Mouse (Mus musculus) frontal cortex, postnatal 14 days (tissue): ENCODE data around the gene Igf1r.

ENCODE experiments used
- DNase-seq, 2 experiments: peaks; one replicate each; pipeline ENCODE4 v3.0.0; 2022; ENCODE audit warnings: low spot score in 2 of 2

Gene Igf1r

DNA sequence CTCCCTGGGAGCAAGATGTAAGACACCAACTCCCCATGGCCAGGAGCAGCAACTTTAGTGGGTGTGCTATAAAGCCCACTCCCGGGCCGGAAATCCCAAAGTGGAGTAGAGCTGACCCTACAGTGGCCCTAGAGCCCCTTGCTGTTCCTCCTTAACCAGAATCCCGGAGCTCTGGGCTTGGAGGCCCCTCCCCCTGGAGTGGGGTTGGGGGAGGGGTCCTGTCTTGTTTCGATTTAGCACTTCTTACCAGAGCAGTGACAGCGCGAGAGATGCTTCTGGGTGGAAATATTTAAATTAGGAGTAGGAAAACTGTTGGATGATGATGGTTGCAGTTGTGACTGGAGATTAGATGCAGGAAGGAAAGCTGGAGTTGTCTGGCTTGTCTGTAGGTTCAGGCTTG lies 275.9 kb downstream of the Igf1r start:
- DNase-seq, result no peak

DNA sequence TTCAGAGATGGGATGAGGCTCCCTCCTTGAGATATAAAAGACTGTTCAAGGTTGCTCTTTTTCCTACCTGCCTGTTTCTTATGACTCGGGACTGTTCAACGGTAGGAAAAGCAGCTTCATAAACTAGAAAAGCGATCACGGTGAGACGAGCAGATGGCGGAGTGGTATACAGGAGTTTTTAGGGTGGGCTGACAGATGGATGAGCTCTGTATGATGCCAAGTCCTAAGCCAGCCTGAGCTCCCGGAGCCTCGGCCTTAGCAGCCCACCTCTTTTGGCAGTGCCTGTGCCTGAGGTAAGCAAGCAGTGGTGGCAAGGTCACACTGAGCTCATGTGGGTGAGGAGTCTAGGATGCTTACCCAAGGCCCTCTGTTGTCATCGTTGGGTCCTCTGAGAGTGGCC lies 278.2 kb downstream of the Igf1r start:
- DNase-seq, result no peak

DNA sequence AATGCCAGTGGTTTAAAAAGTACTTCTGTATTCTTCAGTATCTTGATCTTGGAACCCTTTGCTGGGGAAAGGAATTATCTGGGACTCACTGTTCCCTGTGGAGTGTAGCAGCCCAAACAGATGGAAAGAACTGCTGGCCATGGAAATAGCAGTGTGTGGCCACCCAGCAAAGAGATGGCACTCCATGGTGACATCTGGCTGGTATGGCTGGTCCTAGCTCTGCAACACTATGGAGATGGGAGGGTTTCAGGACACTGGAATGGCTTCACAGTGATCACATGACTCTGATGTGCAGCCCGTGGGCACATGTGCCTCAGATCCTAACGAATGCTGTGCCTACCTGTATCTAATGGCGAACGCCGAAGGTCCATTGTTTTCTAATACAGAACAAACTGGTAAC lies 279.9 kb downstream of the Igf1r start:
- no peak for DNase-seq

DNA sequence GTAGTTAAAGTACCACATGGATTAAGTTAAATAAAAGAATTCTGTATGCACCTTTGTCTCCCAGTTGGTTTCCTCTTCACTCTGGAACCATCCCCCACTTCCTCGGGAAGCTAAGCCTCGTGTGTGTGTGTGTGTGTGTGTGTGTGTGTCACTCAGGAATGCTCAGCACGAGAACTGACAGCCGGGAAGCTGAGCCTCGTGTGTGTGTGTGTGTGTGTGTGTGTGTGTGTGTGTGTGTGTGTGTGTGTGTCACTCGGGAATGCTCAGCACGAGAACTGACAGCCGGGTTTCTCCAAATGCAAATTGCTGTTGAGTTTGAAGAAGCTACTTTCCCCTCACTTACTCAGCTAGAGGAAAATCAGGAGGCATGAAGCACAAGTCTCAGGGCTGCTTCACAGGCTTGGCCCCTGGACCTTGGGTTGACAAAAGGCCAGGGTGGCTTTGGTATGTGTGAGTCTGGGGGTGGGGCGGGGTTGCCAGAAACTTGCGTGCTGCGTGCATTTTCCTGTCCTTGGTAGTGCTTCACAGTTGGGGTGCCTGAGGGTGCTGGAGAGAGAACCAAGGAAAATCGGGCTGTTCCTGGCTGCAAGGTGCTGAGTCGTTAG lies 281.1 kb downstream of the Igf1r start:
- DNase-seq, result no peak

DNA sequence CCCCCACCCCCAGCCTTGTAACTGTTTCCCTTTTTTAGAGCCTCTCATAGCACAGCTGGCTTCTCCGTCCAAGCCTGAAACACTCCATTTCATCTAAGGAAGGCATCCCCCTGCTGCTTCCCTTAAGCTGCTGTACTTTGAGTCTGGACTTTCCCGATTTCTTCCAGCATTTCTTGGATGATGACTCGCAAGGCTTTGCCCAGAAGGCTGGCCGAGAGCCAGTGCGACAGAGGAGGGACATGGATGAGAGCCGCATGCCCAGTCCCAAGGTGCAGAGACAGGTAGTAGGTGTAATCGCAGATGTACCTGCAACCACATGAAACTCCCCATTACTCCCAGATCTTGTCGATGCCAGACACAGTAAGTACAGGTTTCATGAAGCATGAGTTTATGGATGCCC lies 284.2 kb downstream of the Igf1r start:
- no peak for DNase-seq

DNA sequence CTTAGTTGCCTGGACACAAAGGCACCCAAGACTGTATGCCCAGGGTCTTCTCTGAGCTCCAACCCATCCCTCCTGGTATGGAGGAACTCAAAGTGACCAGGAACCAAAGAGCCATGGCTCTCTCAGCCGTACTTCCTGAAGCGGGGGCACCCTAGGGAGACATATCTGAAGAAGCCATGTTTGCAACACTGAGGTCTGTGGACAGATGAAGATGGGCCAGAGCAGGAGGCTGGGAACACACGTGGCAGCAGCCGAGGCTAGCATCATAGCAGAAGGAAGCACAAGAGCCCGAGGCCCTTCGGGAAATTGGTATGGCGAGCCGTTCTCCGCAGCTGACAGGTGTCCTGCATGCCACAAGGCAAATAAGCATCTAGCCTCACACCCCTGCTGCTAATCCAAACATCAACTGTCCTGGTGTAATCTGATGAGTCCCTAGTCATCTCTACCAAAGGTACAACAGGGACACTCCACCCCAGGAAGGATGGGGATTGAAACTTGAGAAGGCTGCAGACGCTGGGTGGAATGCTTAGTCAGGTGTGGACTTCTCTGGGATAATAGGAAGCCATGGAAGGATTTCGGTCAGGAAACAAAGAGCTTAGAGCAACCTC lies 286.7 kb downstream of the Igf1r start:
- DNase-seq, result no peak

DNA sequence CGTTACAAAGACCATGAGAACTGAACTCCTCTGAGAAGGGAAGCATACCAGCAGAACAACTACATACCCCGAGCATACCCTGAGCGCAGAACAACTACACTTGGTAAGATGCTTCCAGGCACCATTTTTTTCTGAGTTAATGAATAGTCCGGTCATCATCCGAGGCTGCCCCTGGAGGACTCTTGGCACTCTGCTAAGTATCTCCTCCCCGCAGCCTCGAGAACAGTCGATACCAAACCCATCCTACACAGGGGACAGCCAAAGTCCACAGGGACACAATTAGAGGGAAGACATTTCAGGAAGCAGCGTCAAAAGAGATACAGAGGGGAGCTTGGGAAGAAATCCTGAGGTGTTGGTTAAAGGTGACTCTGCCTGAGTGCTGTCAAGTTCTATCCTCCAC lies 288.6 kb downstream of the Igf1r start:
- DNase-seq, result no peak

DNA sequence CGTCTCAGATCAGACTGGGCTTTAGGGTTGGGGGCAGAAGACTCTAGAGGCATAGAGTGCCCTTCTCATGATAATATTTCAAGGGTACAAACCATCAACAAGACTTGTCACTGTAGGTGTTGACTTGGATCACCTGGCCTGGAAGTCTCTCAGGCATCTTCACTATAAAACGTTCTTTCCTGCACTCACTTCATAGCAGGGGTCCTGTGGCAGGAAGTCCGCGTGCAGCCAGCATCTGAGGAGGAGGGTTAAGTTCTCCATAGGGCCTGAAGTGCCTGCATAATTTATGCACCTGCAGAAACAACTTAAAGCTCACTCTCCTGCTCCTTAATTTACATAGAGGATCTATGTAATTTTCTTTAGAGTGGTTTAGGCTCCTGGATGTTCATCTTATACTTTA lies 293.1 kb downstream of the Igf1r start:
- DNase-seq, result no peak

DNA sequence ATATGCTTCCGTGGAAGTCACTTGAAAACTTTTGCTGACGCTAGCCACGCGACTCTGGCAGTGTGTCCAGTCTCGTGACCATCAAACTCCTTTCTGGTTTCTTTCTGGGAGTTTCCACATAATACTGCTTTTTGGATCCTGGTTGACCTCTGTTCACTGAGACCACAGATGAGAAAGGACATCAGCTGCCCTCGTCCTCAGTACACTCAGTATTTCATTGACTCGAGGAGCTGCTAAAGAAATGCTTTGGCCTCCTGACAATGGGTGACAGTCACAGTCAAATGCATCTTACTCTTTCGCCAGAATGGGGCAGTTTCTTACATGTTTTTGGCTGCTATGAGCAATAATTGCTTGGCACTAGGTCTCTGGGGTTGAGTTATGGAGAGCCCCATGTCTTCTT lies 293.6 kb downstream of the Igf1r start:
- DNase-seq, result no peak

DNA sequence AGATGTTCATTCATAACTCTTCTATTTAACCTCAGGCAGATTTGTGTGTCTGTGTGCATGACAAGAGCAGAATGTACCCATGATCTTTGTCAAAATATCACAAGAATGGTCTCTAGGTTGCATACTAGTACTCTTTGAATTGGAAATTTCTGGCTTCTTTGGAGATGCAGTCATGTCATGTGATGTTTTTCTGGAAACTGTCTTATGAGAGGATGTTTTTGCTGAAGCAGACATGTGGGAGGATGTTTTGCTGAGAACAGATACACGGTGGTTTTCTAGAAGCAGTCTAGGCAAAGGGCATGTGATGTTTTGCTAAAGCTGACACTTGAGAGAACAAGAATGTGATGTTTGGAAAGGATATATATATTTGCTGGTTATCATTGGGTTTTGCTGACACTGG lies 297.8 kb downstream of the Igf1r start:
- no peak for DNase-seq

DNA sequence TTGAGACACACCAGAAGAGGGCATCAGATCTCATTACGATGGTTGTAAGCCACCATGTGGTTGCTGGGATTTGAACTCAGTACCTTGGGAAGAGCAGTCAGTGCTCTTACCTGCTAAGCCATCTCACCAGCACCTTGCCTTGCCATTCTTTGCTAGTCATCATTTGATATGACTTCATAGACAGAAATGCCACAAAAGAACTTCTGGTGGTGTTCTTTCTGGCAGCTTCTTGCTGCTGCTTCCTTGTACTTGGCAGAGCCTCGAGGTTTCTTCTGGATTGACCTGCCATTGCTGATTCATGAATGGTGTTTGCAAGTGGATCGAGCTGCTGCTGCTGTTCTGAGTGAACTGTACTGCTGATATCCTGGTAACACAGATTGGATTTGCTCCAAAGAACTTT lies 298.3 kb downstream of the Igf1r start:
- DNase-seq, result no peak

DNA sequence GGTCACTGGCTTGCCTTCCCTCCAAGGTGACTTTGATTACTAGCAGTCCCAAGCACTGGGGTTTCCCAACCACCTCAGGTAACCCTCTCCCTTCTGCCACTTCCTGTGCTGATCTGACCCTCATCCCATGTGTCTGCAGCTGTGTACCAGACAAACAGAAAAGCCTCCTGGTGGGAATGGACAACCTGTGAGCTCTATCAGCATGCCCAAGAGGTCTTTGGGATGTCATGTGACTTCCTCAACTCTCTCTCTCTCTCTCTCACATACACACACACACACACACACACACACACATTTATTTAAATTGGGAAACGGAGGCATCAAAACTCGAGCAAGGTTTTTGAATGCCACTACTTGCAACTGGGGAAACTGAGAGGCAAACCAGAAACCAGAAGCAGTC lies 305.1 kb downstream of the Igf1r start:
- no peak for DNase-seq

DNA sequence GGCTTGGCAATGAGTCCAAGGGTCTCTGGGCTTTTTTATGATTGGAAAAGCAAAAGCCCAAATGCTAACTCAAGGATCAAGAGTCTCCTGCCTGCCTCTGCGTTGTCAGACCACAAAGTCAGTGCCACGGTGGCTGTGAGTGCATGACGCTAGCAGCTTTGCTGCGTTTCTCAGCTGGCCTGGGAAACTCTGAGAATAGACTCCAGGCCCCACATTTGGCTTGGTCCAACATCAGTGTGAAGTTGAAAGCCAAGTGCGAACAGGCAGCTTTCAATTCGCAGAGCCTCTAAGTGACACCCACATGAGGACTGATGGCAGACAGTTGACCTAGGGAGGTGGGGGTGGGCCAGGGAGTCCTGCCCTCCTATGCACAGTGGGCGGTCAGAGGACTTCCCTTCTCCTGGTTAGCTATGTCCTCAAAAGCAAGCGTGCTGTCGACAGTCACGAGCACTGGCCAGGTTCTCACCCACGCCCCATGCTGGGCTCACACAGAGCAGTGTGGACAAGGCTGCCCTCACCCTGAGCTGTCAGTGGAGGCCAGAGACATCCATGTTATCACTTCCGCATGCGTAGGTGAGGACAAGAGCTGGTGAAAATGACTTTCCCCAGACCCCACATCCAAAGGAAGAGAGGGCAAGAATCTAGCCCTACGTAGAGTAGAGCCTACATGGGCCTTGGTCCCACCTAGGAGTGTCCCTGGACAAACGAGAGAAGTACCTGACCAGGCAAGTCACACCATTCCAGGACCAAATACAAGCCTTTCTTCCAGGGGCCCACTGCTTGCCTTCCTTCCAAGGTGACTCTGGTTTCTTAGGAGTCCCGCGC lies 305.9 kb downstream of the Igf1r start:
- no peak for DNase-seq

DNA sequence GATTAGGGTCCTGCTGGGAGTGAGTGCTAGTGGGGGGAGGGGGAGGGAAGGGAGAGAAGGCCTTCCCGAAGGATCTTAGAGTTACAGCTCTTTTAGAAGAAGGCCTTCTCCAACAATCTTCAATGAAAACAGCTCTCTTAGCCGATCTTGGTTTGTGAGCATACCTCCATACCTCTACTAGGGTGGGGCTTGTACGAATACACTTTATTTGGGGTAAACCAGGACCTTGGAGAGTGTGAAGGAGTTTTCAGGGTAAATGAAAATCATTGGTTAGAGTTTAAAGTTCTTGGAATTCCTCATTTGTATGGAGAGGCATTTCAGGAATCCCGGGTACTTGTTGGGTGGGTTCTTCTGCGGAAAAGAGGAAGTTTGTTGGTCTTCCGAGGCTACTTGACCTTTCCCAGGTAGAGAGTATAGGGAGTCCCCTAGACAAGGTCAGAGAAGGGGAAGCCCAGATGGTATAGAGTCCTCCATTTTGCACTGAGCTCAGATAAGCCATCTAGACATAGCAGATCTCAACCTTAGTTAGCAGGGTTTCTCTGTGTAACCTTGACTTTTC lies 307.0 kb downstream of the Igf1r start:
- no peak for DNase-seq

DNA sequence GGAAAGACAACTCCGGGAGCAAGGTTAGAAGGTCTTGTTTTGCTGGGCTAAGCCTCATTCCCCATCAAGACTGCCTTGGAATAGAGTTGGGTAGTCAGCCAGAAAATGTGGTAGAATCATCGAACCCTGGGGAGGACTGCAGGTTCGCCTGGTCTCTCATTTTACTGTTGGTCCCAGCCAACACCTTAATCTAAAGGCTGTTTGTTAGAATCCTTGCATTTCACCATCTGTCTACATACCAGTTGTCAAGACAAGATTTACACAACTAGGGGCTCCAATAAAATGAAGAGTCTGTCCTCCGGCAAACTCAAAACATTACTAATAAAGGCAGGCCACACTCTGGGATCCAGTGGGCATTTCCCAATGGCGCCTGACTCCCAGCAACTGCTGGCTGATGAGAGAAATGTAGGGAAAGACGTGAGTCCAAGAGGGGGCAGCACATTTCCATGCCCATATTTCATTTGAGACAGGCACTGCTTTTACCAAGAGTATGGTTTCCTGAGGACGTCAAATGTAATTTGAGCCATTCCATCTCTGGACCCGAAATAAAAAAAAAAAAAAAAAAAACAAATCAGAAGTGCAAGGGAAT lies 310.1 kb downstream of the Igf1r start:
- no peak for DNase-seq

DNA sequence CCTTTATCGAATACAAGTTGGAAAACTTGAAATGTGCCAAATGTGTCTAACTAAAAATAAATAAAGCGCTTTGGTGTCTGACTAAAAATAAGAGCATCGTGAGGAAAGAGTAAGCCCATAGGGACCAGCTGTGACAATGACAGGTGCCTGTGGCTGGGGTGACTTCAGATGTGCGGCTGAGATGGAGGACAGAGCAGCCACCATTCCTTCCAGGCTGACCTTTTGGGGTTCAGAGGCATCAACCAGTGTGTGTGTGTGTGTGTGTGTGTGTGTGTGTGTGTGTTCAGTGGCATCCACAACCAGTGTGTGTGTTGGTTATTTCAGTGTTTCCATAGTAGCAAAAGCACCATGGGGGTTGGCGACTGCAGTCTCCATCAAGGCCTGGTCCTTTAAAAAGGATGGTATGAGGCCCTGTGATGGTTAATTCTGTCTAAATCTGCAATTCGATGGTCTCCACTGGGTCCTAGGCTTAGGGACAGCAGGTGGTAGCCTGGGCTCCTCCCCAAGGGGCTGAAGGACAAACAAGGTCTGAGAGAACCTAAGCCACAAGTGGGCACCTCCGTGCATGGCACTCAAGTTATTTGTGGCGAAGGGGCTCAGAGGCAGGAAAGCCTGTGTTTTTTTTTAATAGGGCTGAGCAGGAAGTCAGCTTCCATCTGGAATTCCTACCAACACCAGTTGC lies 310.9 kb downstream of the Igf1r start:
- no peak for DNase-seq

DNA sequence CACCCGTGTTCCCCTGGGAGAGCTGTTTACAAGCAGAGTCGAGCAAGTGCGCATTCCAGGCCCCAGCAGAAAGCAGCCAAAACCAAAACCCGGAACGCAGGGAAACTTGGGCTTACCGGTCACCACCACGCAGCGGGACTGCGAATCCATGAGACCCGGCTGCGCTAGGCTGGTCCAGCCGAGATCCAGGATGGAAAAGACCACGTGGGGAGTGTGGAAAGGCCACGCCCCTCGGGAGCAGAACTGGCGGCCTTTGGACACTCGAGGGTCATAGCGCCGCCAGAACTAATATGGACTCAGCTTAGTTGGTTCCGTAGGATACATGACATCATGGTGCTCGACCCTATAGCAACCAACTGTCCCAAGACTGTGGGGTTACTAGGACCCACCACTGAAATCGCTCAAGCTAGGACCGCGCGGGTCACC lies 311.4 kb downstream of the Igf1r start, which contains the start of gene Pgpep1l:
Pgpep1l (minus strand) TSS at position 206 of the 426 bp plus-strand sequence.
- DNase-seq, result no peak

DNA sequence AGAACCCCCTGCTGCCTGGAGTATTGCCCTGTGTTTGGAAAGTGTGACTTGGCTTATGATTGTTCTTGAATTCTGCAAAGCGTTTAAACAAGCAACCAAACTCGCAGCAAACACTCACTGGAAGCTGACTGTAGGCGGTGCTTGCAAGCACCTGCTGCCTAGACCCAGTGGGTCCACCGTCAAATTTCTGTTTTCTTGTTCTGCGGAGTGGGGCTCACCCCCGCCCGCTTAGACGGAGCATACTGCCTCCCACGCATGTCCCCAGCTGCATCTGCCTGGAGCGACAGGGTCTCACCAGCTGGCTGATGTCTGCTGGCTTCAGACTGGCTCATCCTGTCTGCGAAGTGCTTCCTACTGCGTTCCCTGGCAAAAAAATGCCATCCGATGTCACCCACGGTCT lies 311.9 kb downstream of the Igf1r start:
- peak; percentile 56 to 63 for DNase-seq

DNA sequence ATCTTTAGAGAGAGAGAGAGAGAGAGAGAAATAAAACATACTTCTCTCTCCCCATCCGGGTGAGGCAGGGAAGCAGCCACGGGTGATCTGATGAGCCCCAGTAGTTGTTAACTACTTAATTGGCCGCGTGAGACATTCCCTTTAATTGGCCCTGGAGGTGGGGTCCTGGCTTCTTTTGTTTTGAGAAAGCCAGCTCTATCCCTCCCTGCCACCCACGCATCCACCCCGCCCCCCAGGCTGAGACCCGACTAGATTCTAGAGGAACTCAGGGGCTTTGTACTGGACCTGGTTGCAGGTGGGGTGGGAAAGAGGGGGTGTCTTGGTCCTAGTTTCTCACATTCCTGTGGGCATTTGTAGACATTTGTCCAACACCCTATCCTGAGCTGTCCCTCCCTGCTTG lies 312.8 kb downstream of the Igf1r start:
- no peak for DNase-seq

DNA sequence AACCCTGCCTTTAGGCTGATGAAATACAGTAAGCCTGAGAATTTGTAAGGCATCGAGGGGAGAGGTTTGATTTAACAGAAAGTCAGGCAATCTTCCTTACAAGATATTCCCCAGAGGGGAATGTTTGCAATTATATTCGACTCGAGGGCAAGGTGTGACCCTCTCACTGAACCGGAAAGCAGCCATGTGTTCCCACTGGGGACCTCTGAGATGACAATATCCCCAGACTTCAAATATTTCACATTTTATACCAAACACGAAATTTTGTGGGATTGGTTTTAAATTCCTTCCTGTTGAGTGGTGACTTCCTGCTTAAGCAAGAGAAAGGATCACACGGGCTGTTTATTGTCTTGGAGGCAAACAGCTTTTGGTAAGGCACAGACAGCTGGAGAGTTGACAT lies 314.1 kb downstream of the Igf1r start:
- DNase-seq, result no peak

DNA sequence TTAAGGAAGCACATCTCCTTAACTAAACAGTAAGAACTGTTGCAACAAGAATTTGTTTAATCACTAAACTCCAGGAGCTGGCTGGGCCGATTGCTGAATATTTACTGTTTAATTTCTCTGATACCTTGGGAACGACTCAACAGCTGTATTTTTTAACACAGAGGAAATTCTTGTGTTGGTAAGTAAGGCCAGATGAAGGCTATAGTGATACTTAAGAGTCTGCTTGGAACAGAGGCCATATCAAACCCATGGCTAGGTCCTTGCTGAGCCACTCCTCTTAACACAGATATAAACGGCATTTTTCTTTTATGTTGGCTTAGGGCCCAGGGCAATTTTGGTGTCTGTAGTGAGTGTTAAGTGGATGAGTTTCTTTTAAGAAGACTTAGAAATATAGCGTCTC lies 317.9 kb downstream of the Igf1r start:
- DNase-seq, result no peak

DNA sequence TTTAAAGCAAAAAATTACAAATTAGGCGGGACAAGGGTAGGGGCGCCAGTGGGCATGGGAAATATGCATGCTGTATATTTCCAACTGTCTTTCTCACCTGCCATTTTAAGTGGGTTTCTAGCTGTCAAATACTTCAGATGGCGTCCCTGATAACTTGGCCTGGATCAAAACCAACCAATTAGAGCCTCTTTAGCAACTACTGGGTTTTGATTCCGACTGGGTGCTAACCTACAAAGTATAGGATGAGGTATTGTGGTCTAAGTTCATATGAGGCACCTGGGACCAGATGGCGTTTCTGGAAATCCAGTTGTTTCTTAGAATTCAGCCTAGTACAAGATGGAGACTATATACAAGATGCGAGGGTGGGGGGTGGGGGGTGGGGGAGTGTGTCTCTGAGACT lies 319.2 kb downstream of the Igf1r start:
- DNase-seq, result no peak
